Mouse (Mus musculus): ENCODE data around the gene Smr3a.

GRCm38 (mm10) chr5:88002249-88002648, at the start of gene Smr3a:
- no peak for TF ChIP-seq POLR2A (IDR thresholded peaks at IDR 0.05; ENCODE audit: borderline replicate concordance, control insufficient read depth, low read depth, low read length)
- no peak for TF ChIP-seq CTCF (IDR thresholded peaks at IDR 0.05; ENCODE audit: control insufficient read depth, insufficient read depth, low read length)
